31 mouse cellular contexts compared by ENCODE assay signal in genomic region chr13:102991196-102991595, GRCm38 (mm10).
"Had no signal": no experiment of that assay in that cellular context is flagged by ENCODE, and none has a peak within 500 bp of the region (broad histone marks: within the 10 kb centered on the region; RNA-seq: fewer than 3 reads in every experiment).

No protein-coding gene starts in this region.

- ATAC-seq: hindbrain, embryonic 16.5 days; hindbrain, postnatal 0 days; inflammation-experienced regulatory T-cells, adult 6 months; intestine, embryonic 15.5 days; intestine, embryonic 16.5 days; intestine, postnatal 0 days had no signal

- H3K4me1 ChIP-seq: intestine, embryonic 15.5 days had no signal

- H3K4me3 ChIP-seq: heart, embryonic 10.5 days; heart, embryonic 12.5 days; heart, embryonic 13.5 days; heart, embryonic 15.5 days; hindbrain, embryonic 10.5 days; hindbrain, embryonic 12.5 days; hindbrain, embryonic 13.5 days; hindbrain, embryonic 15.5 days; intestine, embryonic 15.5 days; kidney, embryonic 15.5 days; layer of hippocampus, adult 2 months had no signal

- H3K4me2 ChIP-seq: heart, embryonic 11.5 days; heart, embryonic 12.5 days; heart, embryonic 13.5 days; heart, embryonic 15.5 days; hindbrain, embryonic 12.5 days; hindbrain, embryonic 13.5 days; hindbrain, embryonic 14.5 days; hindbrain, embryonic 15.5 days; intestine, embryonic 15.5 days; kidney, embryonic 15.5 days had no signal

- H3K27me3 ChIP-seq: heart, embryonic 12.5 days; heart, embryonic 13.5 days; heart, embryonic 15.5 days; hindbrain, embryonic 12.5 days; hindbrain, embryonic 13.5 days; hindbrain, embryonic 15.5 days; intestine, embryonic 15.5 days; kidney, embryonic 15.5 days had no signal

- H3K9ac ChIP-seq: heart, embryonic 12.5 days; heart, embryonic 13.5 days; heart, embryonic 15.5 days; hindbrain, embryonic 12.5 days; hindbrain, embryonic 13.5 days; hindbrain, embryonic 14.5 days; hindbrain, embryonic 15.5 days; intestine, embryonic 15.5 days; kidney, embryonic 15.5 days had no signal

- DNase-seq: heart, postnatal 10 days; heart, postnatal 14 days; heart, postnatal 36 days; heart, postnatal 4 days; kidney, adult 11 months; kidney, adult 18-20 months; kidney, adult 8-10 months; kidney, postnatal 10 days; kidney, postnatal 25 days; kidney, postnatal 4 days; layer of hippocampus, adult 9-11 months; layer of hippocampus, postnatal 36 days had no signal

- H3K27ac ChIP-seq: heart, embryonic 10.5 days; heart, embryonic 13.5 days; heart, embryonic 15.5 days; hindbrain, embryonic 10.5 days; hindbrain, embryonic 12.5 days; hindbrain, embryonic 13.5 days; hindbrain, embryonic 14.5 days; hindbrain, embryonic 15.5 days; hindbrain, postnatal 0 days; intestine, embryonic 15.5 days; kidney, embryonic 15.5 days; kidney, postnatal 0 days; layer of hippocampus, adult 2 months had no signal

- H3K36me3 ChIP-seq: heart, embryonic 10.5 days; heart, embryonic 12.5 days; heart, embryonic 13.5 days; heart, embryonic 15.5 days; hindbrain, embryonic 10.5 days; hindbrain, embryonic 12.5 days; hindbrain, embryonic 13.5 days; hindbrain, embryonic 15.5 days; intestine, embryonic 15.5 days; kidney, embryonic 15.5 days had no signal

- H3K9me3 ChIP-seq: heart, embryonic 10.5 days; heart, embryonic 12.5 days; heart, embryonic 13.5 days; heart, embryonic 15.5 days; hindbrain, embryonic 10.5 days; hindbrain, embryonic 12.5 days; hindbrain, embryonic 13.5 days; hindbrain, embryonic 15.5 days; intestine, embryonic 15.5 days; kidney, embryonic 15.5 days had no signal
